In the genomic region with DNA sequence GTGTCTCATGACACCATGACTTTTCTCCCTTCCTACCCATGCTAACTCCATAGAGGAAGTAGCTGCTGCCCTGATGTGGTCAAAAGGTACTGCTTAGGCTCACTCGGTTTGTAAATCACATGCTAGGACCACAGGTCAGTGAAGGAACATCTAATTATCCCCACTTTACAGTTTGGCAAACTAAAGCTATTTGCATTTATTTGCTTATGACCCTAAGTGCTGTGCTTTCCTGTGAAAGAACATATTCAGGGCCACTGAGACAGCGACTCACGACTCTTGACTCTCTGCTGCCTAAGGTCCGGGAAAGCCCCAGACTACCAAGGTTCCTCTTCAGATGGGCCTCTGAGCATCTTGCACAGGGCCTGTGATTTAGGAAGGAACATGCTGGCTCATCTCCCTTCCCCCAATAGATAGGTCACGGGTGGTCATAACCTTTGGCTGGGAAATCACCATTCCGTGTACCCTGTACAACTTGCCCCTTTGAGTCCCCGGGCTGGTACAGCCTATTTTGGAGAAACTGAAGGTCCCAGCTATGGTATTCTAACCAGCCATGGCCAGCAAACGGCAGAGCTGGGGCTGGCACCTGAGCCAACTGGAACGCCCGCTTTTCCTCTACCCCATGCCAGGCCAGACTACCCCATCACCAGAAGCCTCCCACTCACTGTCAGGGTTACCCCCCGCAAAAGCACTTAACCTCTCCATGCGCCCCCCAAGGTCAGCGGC, we compare ENCODE assay signal across 8 mouse cellular contexts. TPM values are rescaled to one million over a fixed set of nuclear protein-coding genes. Genes with fewer than 3 reads are reported as not detected.
DNase-seq lines count a peak whose midpoint lies in the region; ATAC-seq and TF ChIP-seq lines count a peak whose summit lies in the region.

No protein-coding gene starts in this region.

- peak overlapping the region; percentile 45 for H3K27ac ChIP-seq in MEL (ENCODE audit: control insufficient read depth, low read depth, low read length)
- H3K27ac ChIP-seq in heart, embryonic 14.5 days (replicated peaks in 1 of 2; ENCODE audit: control insufficient read depth in 1 of 2, insufficient read depth in 1 of 2, low read depth in 2 of 2, low read length in 2 of 2), result peak overlapping the region; percentile 75 to 92
- no peak overlapping the region for H3K27ac ChIP-seq in limb, embryonic 11.5 days (replicated peaks; ENCODE audit: low read depth, low read length)

- TF ChIP-seq RAD21 in MEL (IDR thresholded peaks at IDR 0.05; ENCODE audit: low read depth, low read length), result no peak

- peak overlapping the region; percentile 43 for H3ac ChIP-seq in myocyte (ENCODE audit: control insufficient read depth, insufficient read length)

- no peak for TF ChIP-seq EP300 in MEL (IDR thresholded peaks at IDR 0.05; ENCODE audit: low read depth in 1 of 2, low read length in 2 of 2)

- H3K36me3 ChIP-seq in MEL (ENCODE audit: control insufficient read depth in 1 of 2, insufficient read depth in 2 of 2, low read length in 2 of 2), result peaks cover 0 to 7% of the 10 kb centered on the region in 2 experiments; a peak in 2 of 4 replicates
- no peaks in the 10 kb centered on the region for H3K36me3 ChIP-seq in heart, embryonic 14.5 days (ENCODE audit: control insufficient read depth, insufficient read depth, low read length)
- H3K36me3 ChIP-seq in limb, embryonic 11.5 days (ENCODE audit: control insufficient read depth, insufficient read depth, low read length), result no peaks in the 10 kb centered on the region
- no peaks in the 10 kb centered on the region for H3K36me3 ChIP-seq in myocyte (ENCODE audit: control insufficient read depth, insufficient read depth)

- H3K4me3 ChIP-seq in MEL (ENCODE audit: control insufficient read depth in 1 of 2, insufficient read depth in 1 of 2, low read depth in 2 of 2, low read length in 2 of 2), result peak overlapping the region; percentile 78 to 90
- peak overlapping the region; percentile 81 to 83 for H3K4me3 ChIP-seq in heart, embryonic 14.5 days (ENCODE audit: control insufficient read depth in 1 of 2, insufficient read depth in 1 of 2, low read depth in 1 of 2, low read length in 2 of 2)
- peak overlapping the region; percentile 53 for H3K4me3 ChIP-seq in limb, embryonic 11.5 days (ENCODE audit: low read depth, low read length)
- peak overlapping the region; percentile 83 for H3K4me3 ChIP-seq in myocyte

- no peaks in the 10 kb centered on the region for H3K9me3 ChIP-seq in MEL (replicated peaks; ENCODE audit: insufficient read depth, low read length)
- no peaks in the 10 kb centered on the region for H3K9me3 ChIP-seq in heart, embryonic 14.5 days (ENCODE audit: control insufficient read depth, low read length)
- no peaks in the 10 kb centered on the region for H3K9me3 ChIP-seq in limb, embryonic 11.5 days (ENCODE audit: control insufficient read depth, low read length)

- WGBS in heart, embryonic 14.5 days, result 9% methylated on average over 13 of the region's 13 CpGs
- 10% methylated on average over 13 of the region's 13 CpGs for WGBS in limb, embryonic 11.5 days

- peak; percentile 7 for DNase-seq in embryo, embryonic 10 days (ENCODE audit: low spot score)
- no peak for DNase-seq in embryo, embryonic 9.5 days (ENCODE audit: extremely low spot score)
- DNase-seq in MEL (ENCODE audit: low read depth, low spot score), result peak; percentile 72
- peak; percentile 33 for DNase-seq in limb, embryonic 11.5 days (ENCODE audit: low spot score)
- DNase-seq in right cerebral cortex, postnatal 25 days, result no peak
- no peak for DNase-seq in cerebellum, adult 9-11 months

- peak overlapping the region; percentile 86 for H3K4me2 ChIP-seq in heart, embryonic 14.5 days (ENCODE audit: low read length)
- peak overlapping the region; percentile 50 for H3K4me2 ChIP-seq in limb, embryonic 11.5 days (ENCODE audit: low read depth, severe bottlenecking)
- peak overlapping the region; percentile 78 for H3K4me2 ChIP-seq in myocyte (ENCODE audit: low read depth)

- H3K9ac ChIP-seq in MEL (ENCODE audit: control insufficient read depth, low read depth, low read length, poor library complexity, severe bottlenecking), result peak overlapping the region; percentile 83
- peak overlapping the region; percentile 96 for H3K9ac ChIP-seq in heart, embryonic 14.5 days (ENCODE audit: low read length)
- H3K9ac ChIP-seq in limb, embryonic 11.5 days (ENCODE audit: low read length), result peak overlapping the region; percentile 80

- peaks cover 8 to 18% of the 10 kb centered on the region in 2 experiments for H3K4me1 ChIP-seq in MEL (ENCODE audit: control insufficient read depth in 1 of 2, insufficient read depth in 2 of 2, low read length in 2 of 2)
- peaks cover 35 to 43% of the 10 kb centered on the region in 2 experiments for H3K4me1 ChIP-seq in heart, embryonic 14.5 days (ENCODE audit: control insufficient read depth in 2 of 2, insufficient read depth in 2 of 2, low read length in 2 of 2)
- peaks cover 24% of the 10 kb centered on the region for H3K4me1 ChIP-seq in limb, embryonic 11.5 days (ENCODE audit: control insufficient read depth, insufficient read depth, low read length)

- no peak for TF ChIP-seq POLR2A in MEL (IDR thresholded peaks at IDR 0.05; ENCODE audit: control insufficient read depth in 1 of 2, insufficient read depth in 1 of 2, low read depth in 1 of 2, low read length in 2 of 2, poor library complexity in 1 of 2)
- TF ChIP-seq POLR2A in myocyte (IDR thresholded peaks at IDR 0.05; ENCODE audit: insufficient read length, low read depth), result no peak

- ATAC-seq in heart, embryonic 14.5 days (ENCODE audit: insufficient number of reproducible peaks, insufficient read depth, low FRiP score, low read depth), result no peak
- no peak for ATAC-seq in limb, embryonic 11.5 days (ENCODE audit: insufficient number of reproducible peaks, low FRiP score, low TSS enrichment, low read depth)

- H3K27me3 ChIP-seq in MEL (ENCODE audit: control insufficient read depth in 1 of 2, insufficient read depth in 2 of 2, low read length in 2 of 2) (no peaks in the 10 kb centered on the region), myocyte (ENCODE audit: control insufficient read depth, insufficient read depth, insufficient read length) (no peaks in the 10 kb centered on the region)
- H3K27me3 ChIP-seq in heart, embryonic 14.5 days (ENCODE audit: control insufficient read depth, insufficient read depth, low read length), result no peaks in the 10 kb centered on the region
- H3K27me3 ChIP-seq in limb, embryonic 11.5 days (ENCODE audit: control insufficient read depth, insufficient read depth, low read length), result peaks cover 9% of the 10 kb centered on the region; the same call in 1 of the 2 replicates

- H3K79me2 ChIP-seq in MEL (ENCODE audit: control insufficient read depth, insufficient read depth, low read length, poor library complexity) (peaks cover 11% of the 10 kb centered on the region; the same call in 1 of the 2 replicates), myocyte (ENCODE audit: control insufficient read depth, insufficient read depth) (peaks cover 15% of the 10 kb centered on the region)

- no peak for TF ChIP-seq CTCF in MEL (IDR thresholded peaks at IDR 0.05 in 2 of 3, conservative IDR thresholded peaks at IDR 0.05 in 1 of 3; ENCODE audit: control insufficient read depth in 1 of 3, insufficient read depth in 1 of 3, low read depth in 2 of 3, low read length in 3 of 3, poor library complexity in 1 of 3, severe bottlenecking in 1 of 3)

TF ChIP-seq in MEL, 35 proteins besides CTCF, POLR2A, EP300 and RAD21 (continues in another document):
- TF ChIP-seq SMC3 (IDR thresholded peaks at IDR 0.05; ENCODE audit: low read depth, low read length) (no peak), KAT2A (conservative IDR thresholded peaks at IDR 0.05; ENCODE audit: low read depth, low read length) (no peak)

TF ChIP-seq in myocyte, 11 proteins besides CTCF, POLR2A, EP300 and RAD21 (continues in another document):
- TF ChIP-seq TCF3 (IDR thresholded peaks at IDR 0.05; ENCODE audit: insufficient read length, low read depth) (no peak), SRF (IDR thresholded peaks at IDR 0.05; ENCODE audit: control insufficient read depth, insufficient read length, low read depth) (no peak)

RNA-seq across cellular contexts. Expression of a gene that starts 3.8 kb away (rescaled TPM):
- total RNA-seq in MEL (2012; rRNA removed), result 15.1 and 17.2 TPM in 2 replicates
- polyA plus RNA-seq in MEL (2012; ENCODE audit: insufficient read depth in 1 of 2, insufficient read length in 2 of 2, low read depth in 1 of 2, low replicate concordance in 2 of 2, missing spikeins in 1 of 2) (10 to 100 TPM in 1 of 2 experiments, not detected in 1; 17.6 TPM), myocyte (2012; fragmentation: generic; extraction: Trizol) (15.5 TPM)
- polyA plus RNA-seq in heart, embryonic 14.5 days (2014; fragmentation: Nextera tagmentation; extraction: Ambion mirVana), result 3.2 and 3.3 TPM in 2 replicates
- 4.0 and 4.1 TPM in 2 replicates for polyA plus RNA-seq in limb, embryonic 11.5 days (2014; fragmentation: Nextera tagmentation; extraction: Ambion mirVana)

RNA-seq across cellular contexts. Expression of a gene that starts 26.2 kb away (rescaled TPM):
- total RNA-seq in MEL (2012; rRNA removed), result 1.5 and 1.7 TPM in 2 replicates
- polyA plus RNA-seq in MEL (2012; ENCODE audit: insufficient read depth in 1 of 2, insufficient read length in 2 of 2, low read depth in 1 of 2, low replicate concordance in 2 of 2, missing spikeins in 1 of 2) (1 to 10 TPM in 1 of 2 experiments, not detected in 1; 6.1 TPM), myocyte (2012; fragmentation: generic; extraction: Trizol) (112 TPM)
- 52.6 and 63.2 TPM in 2 replicates for polyA plus RNA-seq in heart, embryonic 14.5 days (2014; fragmentation: Nextera tagmentation; extraction: Ambion mirVana)
- 8.8 and 10.9 TPM in 2 replicates for polyA plus RNA-seq in limb, embryonic 11.5 days (2014; fragmentation: Nextera tagmentation; extraction: Ambion mirVana)

RNA-seq across cellular contexts. Expression of a gene that starts 29.9 kb away (rescaled TPM):
- total RNA-seq in MEL (2012; rRNA removed), result not detected in 2 replicates
- polyA plus RNA-seq in MEL (2012; ENCODE audit: insufficient read depth in 1 of 2, insufficient read length in 2 of 2, low read depth in 1 of 2, low replicate concordance in 2 of 2, missing spikeins in 1 of 2) (not detected), myocyte (2012; fragmentation: generic; extraction: Trizol) (3.3 TPM)
- polyA plus RNA-seq in heart, embryonic 14.5 days (2014; fragmentation: Nextera tagmentation; extraction: Ambion mirVana), result 0.77 and 1.00 TPM in 2 replicates
- polyA plus RNA-seq in limb, embryonic 11.5 days (2014; fragmentation: Nextera tagmentation; extraction: Ambion mirVana), result 12.5 and 12.6 TPM in 2 replicates

RNA-seq across cellular contexts. Expression of a gene that starts 40.9 kb away (rescaled TPM):
- total RNA-seq in MEL (2012; rRNA removed), result 12.3 and 20.0 TPM in 2 replicates
- polyA plus RNA-seq in MEL (2012; ENCODE audit: insufficient read depth in 1 of 2, insufficient read length in 2 of 2, low read depth in 1 of 2, low replicate concordance in 2 of 2, missing spikeins in 1 of 2), result 10 to 100 TPM in 1 of 2 experiments, not detected in 1; 38.7 TPM
- polyA plus RNA-seq in heart, embryonic 14.5 days (2014; fragmentation: Nextera tagmentation; extraction: Ambion mirVana), result 12.5 and 14.5 TPM in 2 replicates
- polyA plus RNA-seq in limb, embryonic 11.5 days (2014; fragmentation: Nextera tagmentation; extraction: Ambion mirVana), result 23.3 and 25.4 TPM in 2 replicates
- 24.3 TPM for polyA plus RNA-seq in myocyte (2012; fragmentation: generic; extraction: Trizol)

RNA-seq across cellular contexts. Expression of a gene that starts 43.8 kb away (rescaled TPM):
- total RNA-seq in MEL (2012; rRNA removed), result 914 and 1,101 TPM in 2 replicates
- polyA plus RNA-seq in MEL (2012; ENCODE audit: insufficient read depth in 1 of 2, insufficient read length in 2 of 2, low read depth in 1 of 2, low replicate concordance in 2 of 2, missing spikeins in 1 of 2) (100 to 1,000 TPM in 1 of 2 experiments, not detected in 1; 648 TPM), myocyte (2012; fragmentation: generic; extraction: Trizol) (694 TPM)
- polyA plus RNA-seq in heart, embryonic 14.5 days (2014; fragmentation: Nextera tagmentation; extraction: Ambion mirVana), result 430 and 441 TPM in 2 replicates
- 546 and 550 TPM in 2 replicates for polyA plus RNA-seq in limb, embryonic 11.5 days (2014; fragmentation: Nextera tagmentation; extraction: Ambion mirVana)

Comparison
In these comparisons a context has a peak if more than half of its experiments do, and no peak if none do; other contexts are left out.
1. DNase-seq: peak in embryo, embryonic 10 days (single experiment), MEL (single experiment) and limb, embryonic 11.5 days (single experiment); none in embryo, embryonic 9.5 days (single experiment), right cerebral cortex, postnatal 25 days (single experiment) and cerebellum, adult 9-11 months (single experiment).
2. Peak in every context shown above with its lines, with median percentiles within 50 percentile points of each other: H3K4me3 ChIP-seq, H3K9ac ChIP-seq and H3K4me2 ChIP-seq.